Mouse (Mus musculus): Measurements from ENCODE around the gene 2610507B11Rik.

Gene 2610507B11Rik

DNA sequence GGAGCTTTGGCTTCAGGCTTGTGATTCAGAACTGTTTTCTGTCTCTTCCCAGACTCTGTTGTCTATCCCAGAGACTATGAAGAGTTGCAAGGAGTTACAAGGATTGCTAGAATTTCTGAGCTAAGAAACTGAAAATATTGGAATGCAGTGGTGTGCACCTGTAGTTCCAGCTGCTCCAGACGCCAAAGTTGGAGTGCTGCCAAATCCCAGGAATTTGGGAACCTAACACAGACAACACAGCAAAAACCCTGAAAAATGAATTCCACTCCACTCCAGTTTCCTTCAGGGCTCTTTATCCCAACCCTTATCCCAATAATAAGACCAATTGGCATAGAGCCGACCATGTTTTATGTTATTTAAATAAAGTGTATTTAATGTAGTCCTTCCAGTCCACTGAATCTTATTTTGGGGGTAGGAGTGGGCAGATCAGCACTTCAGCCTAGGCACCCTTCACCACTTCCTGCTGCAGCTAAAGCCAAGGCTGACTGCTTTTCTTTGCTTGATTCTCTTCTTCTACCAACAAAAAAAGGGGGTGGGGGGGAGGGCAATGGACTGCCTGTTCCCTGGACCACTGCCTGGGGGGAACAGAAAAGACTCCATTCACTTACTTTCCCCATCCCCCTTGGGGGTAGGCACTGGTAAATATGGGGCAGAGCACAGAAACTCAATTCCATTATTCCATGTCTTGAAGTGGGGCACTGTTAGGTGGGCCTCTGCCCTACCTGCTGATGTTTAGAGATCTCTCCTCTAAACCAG is 60.7 kb downstream of the 2610507B11Rik start:
- POLR2A ChIA-PET: interaction anchor here in 3 of 4 experiments (0.6 to 3.1 kb wide), 31 partner anchors 8 to 250 kb away, joined by 3 to 29 read pairs (median 4); partner anchors contain the start of genes Rpl23a (in 2 of the 3), 2610507B11Rik (in 1 of the 3), Ift20 (in 1 of the 3) and Spag5 (in 1 of the 3)
- CTCF ChIA-PET: interaction anchor here in 3 of 4 experiments (0.6 to 1.8 kb wide), 7 partner anchors 26 to 1852 kb away, joined by 3 to 6 read pairs (median 5); no protein-coding TSS in a partner anchor

DNA sequence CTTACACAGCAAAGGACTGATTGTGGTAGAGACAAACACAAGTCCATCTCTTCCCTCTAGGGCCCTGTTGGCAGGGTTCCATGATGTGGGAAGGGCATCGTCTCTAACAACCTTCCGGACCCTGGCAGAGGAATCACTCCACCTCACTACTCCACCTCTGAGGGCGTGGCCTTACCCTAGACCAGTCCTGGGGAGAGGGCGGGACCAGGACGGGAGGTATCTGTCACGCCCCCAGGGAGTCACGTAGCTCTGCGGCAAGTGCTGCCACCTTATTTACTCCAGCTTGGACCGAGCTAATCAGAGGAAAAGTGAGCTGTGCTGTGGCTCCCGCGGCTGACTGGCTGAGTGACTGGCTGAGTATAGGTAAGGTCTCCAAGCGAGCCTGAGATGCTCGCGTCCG is 61.3 kb downstream of the 2610507B11Rik start, which contains the start of gene Aldoc:
Gene Aldoc (plus strand): TSS at position 109 of the 400 bp plus-strand sequence.
- CTCF ChIA-PET: interaction anchor here in 3 of 4 experiments (0.6 to 1.8 kb wide), 10 partner anchors 10 to 303 kb away, joined by 3 to 6 read pairs (median 4); no protein-coding TSS in a partner anchor
- POLR2A ChIA-PET: interaction anchor here in 3 of 4 experiments (0.6 to 3.1 kb wide), 38 partner anchors 9 to 341 kb away, joined by 3 to 29 read pairs (median 4); partner anchors contain the start of genes Rpl23a (in 2 of the 3), 2610507B11Rik (in 1 of the 3), Ift20 (in 1 of the 3) and Nek8 (in 1 of the 3)

DNA sequence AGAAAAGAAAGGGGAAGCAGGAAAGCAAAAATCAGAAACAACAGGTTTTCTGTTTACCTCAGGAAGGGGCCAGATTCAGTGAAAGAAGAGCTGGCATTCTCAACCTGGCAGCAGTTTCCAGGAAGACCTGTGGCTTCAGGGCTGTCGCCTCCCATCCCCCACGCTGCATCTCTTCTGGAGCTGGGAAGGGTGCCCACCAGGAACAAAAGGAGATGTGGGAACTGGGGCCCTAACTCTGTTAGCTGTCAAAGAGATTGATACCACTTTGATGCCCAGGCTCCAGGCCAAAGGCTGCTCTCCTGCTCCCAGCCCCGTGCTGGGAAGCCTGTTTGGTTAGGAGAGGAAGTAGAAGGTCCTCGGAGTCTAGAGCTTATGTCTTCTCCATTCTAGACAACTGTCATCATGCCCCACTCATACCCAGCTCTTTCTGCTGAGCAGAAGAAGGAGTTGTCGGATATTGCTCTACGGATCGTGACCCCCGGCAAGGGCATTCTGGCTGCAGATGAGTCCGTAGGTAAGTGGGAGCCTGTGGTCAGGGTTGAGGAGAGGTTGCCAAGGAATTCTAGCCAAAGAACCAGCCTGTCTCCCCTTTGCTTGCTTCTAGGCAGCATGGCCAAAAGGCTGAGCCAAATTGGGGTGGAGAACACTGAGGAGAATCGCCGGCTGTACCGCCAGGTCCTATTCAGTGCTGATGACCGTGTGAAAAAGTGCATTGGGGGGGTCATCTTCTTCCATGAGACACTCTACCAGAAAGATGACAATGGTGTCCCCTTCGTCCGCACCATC is 62.6 kb downstream of the 2610507B11Rik start:
- ChIA-PET POLR2A (interaction anchor here in 3 of 4 experiments (0.5 to 3.1 kb wide), 17 partner anchors 9 to 997 kb away, joined by 3 to 23 read pairs (median 4); partner anchors contain the start of genes Sarm1 (in 1 of the 3) and Spag5 (in 1 of the 3)), CTCF (interaction anchor here in 1 of 4 experiments (0.6 kb wide), 2 partner anchors 53 to 63 kb away, joined by 3 to 6 read pairs; no protein-coding TSS in a partner anchor)

DNA sequence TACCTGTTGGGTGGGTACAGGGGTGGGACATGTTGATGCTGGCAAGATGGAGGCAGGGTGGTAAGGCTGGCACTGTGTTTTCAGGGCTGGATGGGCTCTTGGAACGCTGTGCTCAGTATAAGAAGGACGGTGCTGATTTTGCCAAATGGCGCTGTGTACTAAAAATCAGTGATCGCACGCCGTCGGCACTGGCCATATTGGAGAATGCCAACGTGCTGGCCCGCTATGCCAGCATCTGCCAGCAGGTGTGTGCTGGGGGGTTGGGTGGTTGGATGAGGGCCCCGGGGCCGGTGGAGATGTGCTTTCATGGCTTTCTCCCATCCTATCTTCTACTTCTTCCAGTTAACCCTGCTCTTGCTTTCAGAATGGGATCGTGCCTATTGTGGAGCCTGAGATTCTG is 63.4 kb downstream of the 2610507B11Rik start:
- CTCF ChIA-PET: no interaction called here
- POLR2A ChIA-PET: interaction anchor here in 1 of 4 experiments (2.4 kb wide), 1 partner anchor 24 kb away, joined by 15 read pairs; the partner anchor contains the start of gene Spag5

DNA sequence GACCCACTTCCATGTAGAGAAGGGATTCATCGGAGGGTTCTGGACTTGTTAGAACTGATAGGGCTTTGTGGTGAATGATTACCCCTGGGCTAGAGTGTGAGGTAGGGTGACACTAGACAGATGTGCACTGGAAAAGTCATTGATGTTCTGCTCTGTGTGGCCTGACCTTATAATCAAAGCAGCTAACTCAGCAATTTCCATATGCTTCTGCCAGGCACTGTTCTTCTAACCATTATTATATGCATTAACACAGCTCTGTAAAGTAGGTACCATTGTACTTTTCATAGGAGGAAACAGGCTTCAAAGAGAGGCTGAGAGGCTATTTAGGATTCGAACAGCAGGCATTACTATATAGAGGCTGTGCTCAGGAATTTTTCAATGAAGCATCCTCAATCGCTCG is 65.7 kb downstream of the 2610507B11Rik start:
- POLR2A ChIA-PET: interaction anchor here in 3 of 4 experiments (0.7 to 3.8 kb wide), 20 partner anchors 10 to 247 kb away, joined by 3 to 49 read pairs (median 4); partner anchors contain the start of genes Eral1 (in 1 of the 3), Poldip2 (in 1 of the 3), Rpl23a (in 1 of the 3) and Sarm1 (in 1 of the 3)
- CTCF ChIA-PET: interaction anchor here in 2 of 4 experiments (0.7 to 1.4 kb wide), 5 partner anchors 9 to 744 kb away, joined by 4 to 7 read pairs (median 6); partner anchors contain the start of gene Unc119 (in 1 of the 2)

- ChIA-PET CTCF (interaction anchor here (0.5 to 1.7 kb wide), 29 partner anchors 9 to 743 kb away, joined by 3 to 9 read pairs (median 4); partner anchors contain the start of genes Nek8 (in 1 of the 4), Tlcd1 (in 1 of the 4) and Unc119 (in 1 of the 4)), POLR2A (interaction anchor here (0.5 to 3.8 kb wide), 90 partner anchors 9 to 927 kb away, joined by 3 to 49 read pairs (median 4); partner anchors contain the start of genes Rpl23a (in 3 of the 4), 2610507B11Rik (in 2 of the 4), Sarm1 (in 2 of the 4) and Unc119 (in 2 of the 4))
Observed at GRCm38 (mm10) chr11:78327634-78328511, 66.3 kb downstream of the 2610507B11Rik start, which contains the start of gene Pigs. Gene Pigs, plus strand, starts transcription at chr11:78328415.

GRCm38 (mm10) chr11:78328512-78329056 is 67.0 kb downstream of the 2610507B11Rik start:
- ChIA-PET CTCF (interaction anchor here (0.5 to 1.7 kb wide), 27 partner anchors 10 to 348 kb away, joined by 3 to 9 read pairs (median 3); partner anchors contain the start of genes Nek8 (in 1 of the 4), Tlcd1 (in 1 of the 4) and Unc119 (in 1 of the 4)), POLR2A (interaction anchor here (0.5 to 3.8 kb wide), 87 partner anchors 8 to 926 kb away, joined by 3 to 49 read pairs (median 4); partner anchors contain the start of genes Rpl23a (in 3 of the 4), 2610507B11Rik (in 2 of the 4), Poldip2 (in 2 of the 4) and Sarm1 (in 2 of the 4))

DNA sequence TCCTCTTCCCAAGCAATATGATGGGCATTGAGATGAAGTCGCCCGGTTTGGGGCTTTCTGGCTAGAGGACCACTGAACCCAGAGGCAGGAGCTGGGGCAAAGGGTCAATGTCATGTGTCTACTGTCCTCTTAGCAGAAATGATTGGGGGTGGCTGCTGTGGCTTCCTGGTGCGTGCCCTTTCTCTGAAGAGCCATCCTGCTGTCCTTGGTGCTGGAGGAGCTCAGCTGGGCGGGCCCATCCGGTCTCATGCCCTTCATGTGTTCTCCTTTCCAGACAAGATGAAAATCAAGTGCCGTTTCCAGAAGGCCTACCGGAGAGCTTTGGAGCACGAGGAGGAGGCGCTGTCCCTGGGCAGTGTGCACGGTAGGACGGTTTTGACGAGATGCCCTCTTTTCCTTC is 71.1 kb downstream of the 2610507B11Rik start:
- POLR2A ChIA-PET: interaction anchor here in 2 of 4 experiments (0.5 to 5.6 kb wide), 24 partner anchors 9 to 156 kb away, joined by 3 to 29 read pairs (median 4); partner anchors contain the start of genes Unc119 (in 2 of the 2), 2610507B11Rik (in 1 of the 2), Aldoc (in 1 of the 2) and Nek8 (in 1 of the 2)
- CTCF ChIA-PET: interaction anchor here in 2 of 4 experiments (0.6 to 1.6 kb wide), 6 partner anchors 10 to 121 kb away, joined by 3 to 4 read pairs (median 3); no protein-coding TSS in a partner anchor

DNA sequence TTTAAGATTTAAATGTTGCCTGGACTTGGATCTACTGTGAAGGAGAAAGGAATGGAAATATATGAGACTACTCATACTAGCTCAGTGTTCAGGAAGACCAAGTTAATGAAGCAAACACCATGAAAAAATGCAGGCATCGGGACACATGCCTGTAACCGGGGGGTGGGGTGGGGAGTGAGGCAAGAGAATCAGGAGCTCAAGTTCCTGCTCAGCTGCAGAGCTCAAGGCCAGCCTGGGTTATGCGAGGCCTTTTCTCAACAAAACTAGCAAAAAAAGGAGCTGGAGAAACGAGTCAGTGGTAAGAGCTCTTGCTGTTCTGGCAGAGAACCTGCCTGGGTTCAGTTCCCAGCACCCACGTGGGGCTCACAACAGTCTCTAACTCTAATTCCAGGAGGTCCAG is 72.4 kb downstream of the 2610507B11Rik start:
- POLR2A ChIA-PET: interaction anchor here in 3 of 4 experiments (0.6 to 5.6 kb wide), 18 partner anchors 9 to 151 kb away, joined by 3 to 29 read pairs (median 4); partner anchors contain the start of genes Aldoc (in 2 of the 3), Unc119 (in 2 of the 3), 2610507B11Rik (in 1 of the 3) and Rpl23a (in 1 of the 3)
- CTCF ChIA-PET: interaction anchor here in 3 of 4 experiments (0.5 to 1.6 kb wide), 3 partner anchors 26 to 32 kb away, joined by 3 to 4 read pairs (median 4); no protein-coding TSS in a partner anchor

GRCm38 (mm10) chr11:78337040-78337439 is 75.5 kb downstream of the 2610507B11Rik start:
- ChIA-PET POLR2A (interaction anchor here in 3 of 4 experiments (0.6 to 1.0 kb wide), 6 partner anchors 9 to 403 kb away, joined by 3 to 10 read pairs (median 3); partner anchors contain the start of gene Pigs (in 1 of the 3)), CTCF (interaction anchor here in 2 of 4 experiments (0.7 to 1.1 kb wide), 3 partner anchors 9 to 63 kb away, joined by 3 read pairs; no protein-coding TSS in a partner anchor)

Measured in embryonic stem cell, embryonic (primary cell).